Mouse (Mus musculus) lung, postnatal 0 days (tissue): Measurements from ENCODE around the gene Ston1.

Experiments used
- CTCF ChIP-seq: IDR thresholded peaks from 2 replicates; pipeline ENCODE4 v1.5.1; 2016; ENCODE audit warnings: antibody characterized with exemption, mild to moderate bottlenecking
- EP300 ChIP-seq: IDR thresholded peaks from 2 replicates; pipeline ENCODE4 v1.6.1; 2016; ENCODE audit warnings: antibody characterized with exemption, mild to moderate bottlenecking, control low read depth

DNA sequence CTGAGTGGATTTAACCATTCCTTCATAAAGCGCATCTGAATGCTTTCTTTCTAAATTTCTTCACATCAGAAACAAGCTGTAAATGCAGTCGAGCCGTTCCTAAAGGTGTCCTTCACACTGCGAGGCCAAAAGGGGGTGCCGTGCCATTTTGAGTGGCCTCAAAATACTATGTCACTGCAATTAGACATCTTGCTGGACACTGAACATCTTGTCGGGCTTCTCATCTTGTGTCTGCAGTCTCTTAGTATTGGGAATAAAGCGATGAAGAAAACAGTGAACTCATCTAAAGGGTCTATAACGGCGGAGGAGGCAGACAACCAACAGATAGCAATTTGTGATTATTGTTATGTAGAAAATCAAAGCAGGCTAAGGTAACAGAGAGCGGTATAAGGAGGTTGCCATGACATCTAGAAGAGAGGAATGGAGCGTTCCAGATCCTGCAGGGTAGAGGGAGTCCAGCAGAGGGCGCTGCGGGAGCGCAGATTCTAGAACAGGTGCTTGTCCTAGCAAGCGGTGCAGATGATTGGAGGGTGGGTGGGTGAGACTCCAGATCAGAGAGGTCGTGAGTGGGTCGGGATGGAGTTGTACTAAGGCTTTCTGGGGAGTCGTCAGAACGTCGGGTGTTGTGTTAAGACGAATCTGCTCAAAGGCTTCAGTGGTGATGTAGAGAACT is 55.4 kb downstream of the Ston1 start:
- TF ChIP-seq EP300 (no peak), CTCF (peak; percentile 92)
